In the genomic region with DNA sequence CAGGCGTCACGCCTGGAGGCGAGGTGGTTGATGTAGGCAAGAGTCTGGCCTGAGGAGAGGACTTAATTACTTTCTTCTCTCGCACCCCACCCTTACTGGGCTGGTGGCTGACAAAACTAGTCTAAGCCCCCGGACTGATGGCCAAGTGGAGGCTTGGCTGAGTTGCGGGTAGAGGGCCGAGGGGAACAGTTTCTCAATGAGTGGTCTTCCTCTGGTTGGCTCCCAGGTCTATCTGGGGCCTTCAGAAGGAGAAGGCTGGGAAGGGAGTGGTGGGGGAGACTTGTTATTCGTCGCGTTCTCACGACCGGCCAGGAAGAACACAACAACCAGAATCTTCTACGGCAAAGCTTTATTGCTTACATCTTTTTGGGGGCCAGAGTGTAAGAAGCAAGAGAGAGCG, we compare ENCODE assay signal across 16 mouse cellular contexts. TPM values are rescaled to one million over a fixed set of nuclear protein-coding genes. Genes with fewer than 3 reads are reported as not detected.
DNase-seq lines count a peak whose midpoint lies in the region; ATAC-seq and TF ChIP-seq lines count a peak whose summit lies in the region.
"Had no signal": no experiment of that assay in that cellular context is flagged by ENCODE, and none has a peak within 500 bp of the region (broad histone marks: within the 10 kb centered on the region; RNA-seq: fewer than 3 reads in every experiment).

No protein-coding gene starts in this region.

- DNase-seq in CD4-positive, CD25-positive, alpha-beta regulatory T cell, adult 2 months (ENCODE audit: low read depth, low spot score): peak; percentile 40
- peak; percentile 62 for DNase-seq in induced T-regulatory cell, adult 2 months (ENCODE audit: low read depth)
- no peak for DNase-seq in liver, postnatal 0 days
- DNase-seq in hindbrain, embryonic 10.5 days (ENCODE audit: low spot score): no peak
- DNase-seq in Muller cell, postnatal 12 days (ENCODE audit: inconsistent ontology term): no peak
- DNase-seq: adrenal gland, postnatal 36 days; cerebellum, postnatal 10 days; gastrocnemius, postnatal 25 days; heart, postnatal 4 days; lung, postnatal 10 days; right cerebral cortex, adult 18-20 months; thymus, postnatal 4 days had no signal

- H3K4me1 ChIP-seq in intestine, embryonic 16.5 days (ENCODE audit: control insufficient read depth, insufficient read depth, low read length): no peaks in the 10 kb centered on the region
- H3K4me1 ChIP-seq in intestine, embryonic 15.5 days (replicated peaks): 0 out of 2 replicates have a peak, but pooled peaks cover 3% of the 10 kb centered on the region
- peaks cover 5% of the 10 kb centered on the region for H3K4me1 ChIP-seq in liver, postnatal 0 days (ENCODE audit: insufficient read depth)
- peaks cover 11% of the 10 kb centered on the region for H3K4me1 ChIP-seq in hindbrain, embryonic 10.5 days (replicated peaks)
- H3K4me1 ChIP-seq: midbrain, embryonic 10.5 days had no signal

- no peak overlapping the region for H3K9ac ChIP-seq in intestine, embryonic 16.5 days (ENCODE audit: low read depth, low read length)
- H3K9ac ChIP-seq in intestine, embryonic 15.5 days: no peak overlapping the region
- no peak overlapping the region for H3K9ac ChIP-seq in liver, postnatal 0 days (replicated peaks)
- H3K9ac ChIP-seq: heart, embryonic 12.5 days had no signal

- H3K4me2 ChIP-seq in intestine, embryonic 16.5 days (ENCODE audit: low read depth, low read length): 0 out of 2 replicates have a peak overlapping the region, but pooled peaks have one; percentile 12
- no peak overlapping the region for H3K4me2 ChIP-seq in intestine, embryonic 15.5 days (replicated peaks)
- H3K4me2 ChIP-seq in liver, postnatal 0 days (ENCODE audit: low read depth, low read length): peak overlapping the region; percentile 38; the same call in 1 of the 2 replicates
- H3K4me2 ChIP-seq: heart, embryonic 12.5 days had no signal

- H3K9me3 ChIP-seq in intestine, embryonic 16.5 days (ENCODE audit: control insufficient read depth, low read length): no peaks in the 10 kb centered on the region
- no peaks in the 10 kb centered on the region for H3K9me3 ChIP-seq in intestine, embryonic 15.5 days
- no peaks in the 10 kb centered on the region for H3K9me3 ChIP-seq in liver, postnatal 0 days (ENCODE audit: low read length)
- H3K9me3 ChIP-seq in hindbrain, embryonic 10.5 days: no peaks in the 10 kb centered on the region
- H3K9me3 ChIP-seq: heart, embryonic 12.5 days; midbrain, embryonic 10.5 days had no signal

- H3K4me3 ChIP-seq in intestine, embryonic 16.5 days (ENCODE audit: low read length): no peak overlapping the region
- H3K4me3 ChIP-seq in intestine, embryonic 15.5 days (replicated peaks): no peak overlapping the region
- no peak overlapping the region for H3K4me3 ChIP-seq in liver, postnatal 0 days (ENCODE audit: low read depth, low read length)
- H3K4me3 ChIP-seq in hindbrain, embryonic 10.5 days: no peak overlapping the region
- H3K4me3 ChIP-seq: heart, embryonic 12.5 days; midbrain, embryonic 10.5 days had no signal

- no peak for TF ChIP-seq EP300 in liver, postnatal 0 days (IDR thresholded peaks at IDR 0.05; ENCODE audit: low read depth)

- WGBS in intestine, embryonic 16.5 days: 80% methylated on average over 13 of the region's 14 CpGs
- 83% methylated on average over 13 of the region's 14 CpGs for WGBS in intestine, embryonic 15.5 days
- 74% methylated on average over 13 of the region's 14 CpGs for WGBS in liver, postnatal 0 days (ENCODE audit: insufficient replicate concordance)
- WGBS in hindbrain, embryonic 10.5 days: 88% methylated on average over 13 of the region's 14 CpGs

- no peak for ATAC-seq in intestine, embryonic 16.5 days
- no peak for ATAC-seq in intestine, embryonic 15.5 days
- no peak for ATAC-seq in liver, postnatal 0 days

- no peak for TF ChIP-seq CTCF in liver, postnatal 0 days (IDR thresholded peaks at IDR 0.05; ENCODE audit: low read depth)

- H3K27me3 ChIP-seq in intestine, embryonic 16.5 days (replicated peaks; ENCODE audit: control insufficient read depth, insufficient read depth, low read length): no peaks in the 10 kb centered on the region
- no peaks in the 10 kb centered on the region for H3K27me3 ChIP-seq in intestine, embryonic 15.5 days (replicated peaks)
- H3K27me3 ChIP-seq in liver, postnatal 0 days (ENCODE audit: insufficient read depth, low read length): no peaks in the 10 kb centered on the region
- no peaks in the 10 kb centered on the region for H3K27me3 ChIP-seq in hindbrain, embryonic 10.5 days (ENCODE audit: insufficient read depth, poor library complexity, severe bottlenecking)
- H3K27me3 ChIP-seq: heart, embryonic 12.5 days had no signal

- H3K27ac ChIP-seq in intestine, embryonic 16.5 days (ENCODE audit: low read length): no peak overlapping the region
- H3K27ac ChIP-seq in intestine, embryonic 15.5 days: no peak overlapping the region
- no peak overlapping the region for H3K27ac ChIP-seq in liver, postnatal 0 days (ENCODE audit: low read depth)
- no peak overlapping the region for H3K27ac ChIP-seq in hindbrain, embryonic 10.5 days
- H3K27ac ChIP-seq: midbrain, embryonic 10.5 days had no signal

- H3K36me3 ChIP-seq in intestine, embryonic 16.5 days (ENCODE audit: control insufficient read depth, insufficient read depth, low read length): no peaks in the 10 kb centered on the region
- H3K36me3 ChIP-seq in intestine, embryonic 15.5 days: no peaks in the 10 kb centered on the region
- H3K36me3 ChIP-seq in liver, postnatal 0 days (replicated peaks; ENCODE audit: insufficient read depth, low read length): no peaks in the 10 kb centered on the region
- H3K36me3 ChIP-seq in hindbrain, embryonic 10.5 days: no peaks in the 10 kb centered on the region
- H3K36me3 ChIP-seq: heart, embryonic 12.5 days; midbrain, embryonic 10.5 days had no signal

RNA-seq across cellular contexts. Expression of a gene that starts 33.9 kb away (rescaled TPM):
- 357 and 388 TPM in 2 replicates for polyA plus RNA-seq in intestine, embryonic 16.5 days (2015; fragmentation: Nextera tagmentation; extraction: Ambion mirVana)
- polyA plus RNA-seq in intestine, embryonic 15.5 days (2015; fragmentation: Nextera tagmentation; extraction: Ambion mirVana): 314 and 350 TPM in 2 replicates
- 258 and 261 TPM in 2 replicates for polyA plus RNA-seq in liver, postnatal 0 days (2015; fragmentation: Nextera tagmentation; extraction: Ambion mirVana)
- 286 and 294 TPM in 2 replicates for polyA plus RNA-seq in hindbrain, embryonic 10.5 days (2016; fragmentation: Nextera tagmentation; extraction: Ambion mirVana)

RNA-seq across cellular contexts. Expression of a gene that starts 53.0 kb away (rescaled TPM):
- 39.1 and 43.8 TPM in 2 replicates for polyA plus RNA-seq in intestine, embryonic 16.5 days (2015; fragmentation: Nextera tagmentation; extraction: Ambion mirVana)
- 51.6 and 52.9 TPM in 2 replicates for polyA plus RNA-seq in intestine, embryonic 15.5 days (2015; fragmentation: Nextera tagmentation; extraction: Ambion mirVana)
- 17.7 and 22.4 TPM in 2 replicates for polyA plus RNA-seq in liver, postnatal 0 days (2015; fragmentation: Nextera tagmentation; extraction: Ambion mirVana)
- 32.7 and 38.4 TPM in 2 replicates for polyA plus RNA-seq in hindbrain, embryonic 10.5 days (2016; fragmentation: Nextera tagmentation; extraction: Ambion mirVana)

Comparison
In these comparisons a context has a peak if more than half of its experiments do, and no peak if none do; other contexts are left out.
1. DNase-seq: peak in CD4-positive, CD25-positive, alpha-beta regulatory T cell, adult 2 months (single experiment) and induced T-regulatory cell, adult 2 months (single experiment); none in liver, postnatal 0 days (single experiment), hindbrain, embryonic 10.5 days (single experiment) and Muller cell, postnatal 12 days (single experiment).